Mouse (Mus musculus) cerebellum, adult 11 months (tissue): ENCODE results near the gene Tmem56.

Experiments used
- DNase-seq: peaks from one replicate; pipeline ENCODE4 v3.0.0; 2022

Tmem56 gene

GRCm38 (mm10) chr3:121277009-121277408, 5.9 kb downstream of the Tmem56 start:
- DNase-seq = no peak

- DNase-seq = no peak
These were observed 8.9 kb downstream of the Tmem56 start for GRCm38 (mm10) chr3:121274010-121274409.

GRCm38 (mm10) chr3:121272577-121272976, 10.3 kb downstream of the Tmem56 start:
- no peak for DNase-seq

GRCm38 (mm10) chr3:121267283-121267682, 15.6 kb downstream of the Tmem56 start:
- DNase-seq = no peak

GRCm38 (mm10) chr3:121264242-121264641, 18.7 kb downstream of the Tmem56 start:
- no peak for DNase-seq

GRCm38 (mm10) chr3:121263205-121263548, 19.7 kb downstream of the Tmem56 start:
- no peak for DNase-seq

GRCm38 (mm10) chr3:121262521-121263204, 20.2 kb downstream of the Tmem56 start:
- DNase-seq = peak; percentile 73

- no peak for DNase-seq
These were observed 20.9 kb downstream of the Tmem56 start for GRCm38 (mm10) chr3:121261939-121262520.

- no peak for DNase-seq
These were observed 21.6 kb downstream of the Tmem56 start for GRCm38 (mm10) chr3:121261251-121261650.

GRCm38 (mm10) chr3:121260831-121261230, 22.1 kb downstream of the Tmem56 start:
- DNase-seq = no peak

GRCm38 (mm10) chr3:121260041-121260440, 22.9 kb downstream of the Tmem56 start:
- DNase-seq = no peak

- DNase-seq = no peak
These were observed 24.1 kb downstream of the Tmem56 start for GRCm38 (mm10) chr3:121258521-121259478.

GRCm38 (mm10) chr3:121257418-121257817, 25.5 kb downstream of the Tmem56 start:
- no peak for DNase-seq

GRCm38 (mm10) chr3:121256131-121256530, 26.8 kb downstream of the Tmem56 start:
- DNase-seq = no peak

GRCm38 (mm10) chr3:121255501-121255900, 27.4 kb downstream of the Tmem56 start:
- no peak for DNase-seq

GRCm38 (mm10) chr3:121250576-121251433, 32.1 kb downstream of the Tmem56 start:
- peak; percentile 84 for DNase-seq

- DNase-seq = no peak
These were observed 32.9 kb downstream of the Tmem56 start for GRCm38 (mm10) chr3:121250048-121250447.

GRCm38 (mm10) chr3:121242941-121243340, 40.0 kb downstream of the Tmem56 start:
- no peak for DNase-seq

GRCm38 (mm10) chr3:121242111-121242936, 40.6 kb downstream of the Tmem56 start:
- DNase-seq = no peak

GRCm38 (mm10) chr3:121240362-121241040, 42.4 kb downstream of the Tmem56 start:
- no peak for DNase-seq

GRCm38 (mm10) chr3:121239096-121239495, 43.8 kb downstream of the Tmem56 start:
- no peak for DNase-seq
